Mouse (Mus musculus): ENCODE measurements around the gene Sfxn3.
A peak's percentile ranks its signal among the peaks of the same experiment; 100 is the strongest.

Gene Sfxn3

GRCm38 (mm10) chr19:45047417-45047934 is at the start of gene Sfxn3:
TSS of gene Sfxn3 (plus strand) at chr19:45047503.
- peak; percentile 93 to 94 for DNase-seq (ENCODE audit: low spot score in 2 of 2)

- DNase-seq (ENCODE audit: low spot score in 2 of 2): peak in 1 of 2 experiments; percentile 13
Observed at GRCm38 (mm10) chr19:44997786-44998185, 49.5 kb upstream of the Sfxn3 start.

DNA sequence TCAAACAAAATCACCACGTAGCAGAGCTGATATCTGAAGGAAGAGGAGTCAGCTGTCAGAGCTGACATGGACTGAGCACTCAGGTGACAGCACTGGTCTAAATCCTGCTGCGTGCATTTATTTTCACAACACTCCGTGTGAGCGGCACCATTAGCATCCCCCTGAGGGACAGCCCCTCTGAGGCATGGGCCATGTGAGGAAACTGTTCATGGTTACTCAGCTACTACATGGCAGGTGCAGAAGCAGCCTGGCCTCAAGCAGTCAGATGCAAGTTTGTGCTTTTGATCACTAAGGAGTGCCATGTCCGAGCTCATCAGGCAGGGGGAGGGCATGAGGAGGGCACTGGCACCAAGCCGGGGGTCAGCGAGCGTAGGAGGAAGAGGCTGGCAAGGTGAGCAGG is 47.7 kb upstream of the Sfxn3 start:
- DNase-seq (ENCODE audit: low spot score in 2 of 2): peak in 1 of 2 experiments; percentile 7

DNA sequence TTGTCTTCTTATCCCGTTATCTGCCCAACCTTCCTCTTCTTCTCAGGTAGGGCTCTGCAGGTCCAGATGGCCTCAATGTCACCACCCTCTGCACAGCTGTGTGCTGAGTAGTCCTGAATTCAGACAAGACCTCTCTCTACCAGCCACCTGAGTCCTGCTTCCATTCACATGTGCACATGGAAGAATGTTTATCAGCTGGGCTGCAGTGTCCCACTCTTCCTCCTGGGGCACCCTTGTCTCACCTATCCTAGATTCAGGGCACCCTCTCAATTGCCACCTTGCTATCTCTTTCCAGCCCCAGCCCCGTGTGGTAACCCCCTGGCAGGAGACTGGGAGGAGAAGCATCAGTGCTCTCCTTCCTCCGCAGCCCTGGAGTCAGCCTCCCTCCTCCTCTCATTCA is 45.0 kb upstream of the Sfxn3 start:
- DNase-seq (ENCODE audit: low spot score in 2 of 2): no peak

GRCm38 (mm10) chr19:45003740-45004516 is 43.4 kb upstream of the Sfxn3 start:
- DNase-seq (ENCODE audit: low spot score in 2 of 2): no peak

DNA sequence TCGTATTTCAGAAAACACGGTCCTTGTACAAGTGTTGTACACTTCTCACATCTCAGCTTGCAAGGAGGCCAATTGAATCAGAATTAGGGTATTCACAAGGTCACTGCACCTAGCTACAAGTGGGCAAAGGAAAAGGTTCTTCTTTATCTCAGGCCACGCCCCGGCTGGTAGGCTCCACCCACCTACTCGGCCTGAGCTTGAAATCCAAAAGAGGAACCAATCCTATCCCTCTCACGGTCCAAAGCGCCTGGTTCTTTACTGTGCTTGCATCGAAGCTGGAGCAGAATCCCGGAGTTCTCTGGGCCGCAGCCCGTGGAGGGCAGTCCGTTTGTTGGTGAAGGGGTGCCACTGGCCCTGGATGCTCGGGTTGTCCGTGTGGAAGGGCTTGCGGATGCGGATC is 41.9 kb upstream of the Sfxn3 start, which contains the start of gene Twnk:
Twnk (plus strand) TSS at position 220 of the 400 bp plus-strand sequence.
- peak in 1 of 2 experiments; percentile 49 for DNase-seq (ENCODE audit: low spot score in 2 of 2)

DNA sequence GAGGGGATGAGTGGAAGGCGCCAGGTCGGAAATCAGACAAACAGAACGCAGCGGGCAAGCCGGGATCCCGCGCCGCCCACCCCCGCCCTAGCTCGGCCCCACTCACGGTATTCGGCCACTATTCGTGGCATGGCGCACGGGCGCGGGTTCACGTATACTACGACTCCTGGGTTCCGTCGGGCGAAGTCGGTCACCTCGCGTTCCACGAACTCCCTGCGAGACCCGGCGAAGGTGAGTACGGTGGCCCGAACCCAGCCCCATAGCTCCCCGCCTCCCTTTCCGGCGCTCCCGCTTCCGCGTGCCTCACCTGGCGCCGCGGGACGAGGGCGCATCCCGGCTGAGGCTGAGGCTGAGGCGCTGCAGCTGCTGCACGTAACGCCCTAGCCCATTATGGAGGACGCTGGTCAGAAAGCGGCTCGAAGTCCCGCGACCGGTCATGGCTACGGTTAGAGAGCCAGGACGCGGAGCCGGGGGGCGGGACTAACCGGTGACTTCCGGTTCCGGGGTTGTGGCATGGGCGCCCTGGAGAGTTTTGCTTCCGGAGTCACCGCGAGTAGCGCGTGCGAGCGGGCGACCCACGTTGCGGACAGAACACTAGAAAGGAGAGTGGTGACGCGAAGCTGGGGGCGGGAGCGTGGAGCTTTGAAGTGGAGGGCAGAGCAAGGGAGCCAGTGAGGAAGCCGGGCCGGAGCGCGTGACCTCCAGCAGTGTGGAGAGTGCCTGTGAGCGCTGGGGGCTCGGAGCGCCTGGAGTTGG is 41.2 kb upstream of the Sfxn3 start, which contains the start of gene Mrpl43:
Mrpl43 (minus strand) TSS at position 486 of the 756 bp plus-strand sequence.
- peak; percentile 94 to 95 for DNase-seq (ENCODE audit: low spot score in 2 of 2)

DNA sequence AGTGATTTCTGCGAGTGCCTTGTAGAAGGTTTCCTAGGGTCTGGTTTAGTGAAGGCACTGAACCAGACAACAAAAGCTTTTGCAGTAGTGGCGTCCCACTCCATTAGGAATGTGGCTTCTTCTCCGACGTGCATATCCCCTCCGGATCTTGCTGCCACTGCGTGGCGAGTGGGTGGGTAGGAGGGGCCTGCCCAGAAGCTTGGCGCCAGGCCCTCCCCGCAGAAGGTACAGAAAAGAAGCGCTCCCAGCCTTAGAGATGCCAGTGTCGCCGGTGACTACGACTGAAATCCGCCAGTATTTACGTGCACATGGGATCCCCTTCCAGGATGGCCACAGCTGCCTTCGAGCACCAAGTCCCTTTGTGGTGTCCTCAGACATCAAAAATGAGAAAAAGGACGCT is 40.3 kb upstream of the Sfxn3 start:
- DNase-seq (ENCODE audit: low spot score in 2 of 2): no peak

DNA sequence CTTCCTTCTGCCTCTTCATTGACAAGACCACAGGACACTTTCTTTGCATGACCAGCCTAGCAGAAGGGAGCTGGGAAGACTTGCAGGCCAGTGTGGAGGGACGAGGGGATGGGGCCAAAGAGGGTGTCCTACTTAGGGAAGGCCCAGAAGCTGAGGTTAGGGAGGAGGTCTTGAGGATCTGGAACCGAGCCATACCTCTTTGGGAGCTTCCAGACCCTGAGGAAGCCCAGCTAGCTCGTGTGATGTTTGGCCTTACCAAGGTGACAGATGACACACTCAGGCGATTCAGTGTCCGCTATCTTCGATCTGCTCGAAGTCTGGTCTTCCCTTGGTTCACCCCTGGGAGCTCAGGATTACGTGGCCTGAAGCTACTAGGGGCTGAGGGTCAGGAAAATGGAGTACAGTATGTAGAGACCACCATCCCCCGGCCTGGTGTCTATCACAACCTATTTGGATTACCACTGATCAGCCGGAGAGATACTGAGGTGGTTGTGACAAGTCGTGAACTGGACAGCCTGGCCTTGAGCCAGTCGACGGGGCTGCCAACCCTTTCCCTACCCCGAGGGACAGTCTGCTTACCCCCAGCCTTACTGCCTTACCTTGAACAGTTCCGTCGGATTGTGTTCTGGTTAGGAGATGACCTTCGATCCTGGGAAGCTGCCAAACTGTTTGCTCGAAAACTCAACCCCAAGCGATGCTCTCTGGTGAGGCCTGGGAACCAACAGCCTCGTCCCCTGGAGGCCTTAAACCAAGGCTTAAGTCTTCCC is 39.7 kb upstream of the Sfxn3 start:
- DNase-seq (ENCODE audit: low spot score in 2 of 2): no peak

DNA sequence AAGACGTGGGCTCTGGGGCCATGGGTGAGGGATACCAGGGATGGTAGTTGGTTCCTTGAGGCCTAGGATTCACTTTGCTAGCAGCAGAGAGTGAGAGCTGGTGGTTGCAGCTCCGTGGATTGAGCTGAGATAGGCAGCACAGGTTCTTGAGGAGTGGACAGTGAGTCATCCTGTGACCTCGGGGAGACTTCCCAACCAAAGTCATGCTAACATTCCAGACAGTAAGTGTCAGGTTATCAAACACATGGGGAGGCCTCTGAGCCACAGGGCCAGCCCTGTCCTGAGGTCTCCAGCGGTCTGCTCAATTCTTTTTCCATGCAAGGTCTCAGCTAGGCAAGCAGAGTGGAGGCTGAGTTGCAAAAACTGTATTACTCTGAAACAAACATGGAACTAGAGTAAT is 36.7 kb upstream of the Sfxn3 start:
- DNase-seq (ENCODE audit: low spot score in 2 of 2): no peak

DNA sequence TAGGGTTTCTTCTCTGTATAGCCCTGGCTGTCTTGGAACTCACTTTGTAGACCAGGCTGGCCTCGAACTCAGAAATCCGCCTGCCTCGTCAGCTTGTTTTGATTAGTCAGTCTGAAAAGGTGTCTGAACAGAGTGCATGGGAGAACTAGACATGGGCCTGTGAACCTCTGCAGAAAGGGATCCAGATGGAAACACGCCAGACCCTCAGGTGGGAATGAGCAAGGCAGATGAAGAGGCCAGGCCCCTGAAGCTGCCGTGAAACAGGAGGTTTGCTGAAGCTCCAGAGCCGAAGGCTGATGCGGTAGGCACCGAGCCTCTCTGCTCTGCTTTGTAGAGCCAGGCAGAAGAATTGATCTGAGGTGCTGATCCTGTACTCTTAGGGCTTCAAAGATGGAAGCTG is 35.1 kb upstream of the Sfxn3 start:
- DNase-seq (ENCODE audit: low spot score in 2 of 2): no peak

GRCm38 (mm10) chr19:45012636-45013035 is 34.7 kb upstream of the Sfxn3 start:
- no peak for DNase-seq (ENCODE audit: low spot score in 2 of 2)

DNA sequence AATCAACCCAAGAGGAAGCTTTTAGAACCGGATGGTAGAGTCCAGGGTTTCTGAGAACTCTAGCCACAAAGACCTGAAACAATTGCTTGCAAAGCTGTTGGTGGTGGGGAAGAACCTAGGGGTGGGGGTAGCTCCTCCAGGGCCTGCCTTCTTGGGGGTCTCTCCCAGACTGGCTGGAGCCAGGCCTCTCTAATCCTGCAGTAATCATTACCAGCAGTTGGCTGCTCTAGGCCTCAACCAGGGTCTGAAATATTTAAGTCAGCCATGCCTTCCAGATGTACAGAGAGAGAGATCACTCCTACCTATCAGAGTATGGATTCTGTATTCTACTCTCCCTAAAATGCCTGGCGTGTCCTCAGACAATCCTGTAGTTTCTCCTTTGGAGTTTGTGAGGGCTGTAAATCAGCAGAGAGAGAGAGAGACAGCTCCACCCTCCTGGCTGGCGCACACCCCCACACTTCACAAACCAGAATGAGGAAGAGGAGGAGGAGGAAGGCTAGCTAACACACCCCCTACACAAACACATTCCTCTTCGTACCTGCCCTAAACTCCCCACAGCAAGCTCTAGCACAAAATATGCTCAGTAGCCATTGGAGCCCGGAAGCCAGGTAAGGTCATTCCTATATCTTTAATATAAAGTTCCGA is 33.6 kb upstream of the Sfxn3 start:
- no peak for DNase-seq (ENCODE audit: low spot score in 2 of 2)

DNA sequence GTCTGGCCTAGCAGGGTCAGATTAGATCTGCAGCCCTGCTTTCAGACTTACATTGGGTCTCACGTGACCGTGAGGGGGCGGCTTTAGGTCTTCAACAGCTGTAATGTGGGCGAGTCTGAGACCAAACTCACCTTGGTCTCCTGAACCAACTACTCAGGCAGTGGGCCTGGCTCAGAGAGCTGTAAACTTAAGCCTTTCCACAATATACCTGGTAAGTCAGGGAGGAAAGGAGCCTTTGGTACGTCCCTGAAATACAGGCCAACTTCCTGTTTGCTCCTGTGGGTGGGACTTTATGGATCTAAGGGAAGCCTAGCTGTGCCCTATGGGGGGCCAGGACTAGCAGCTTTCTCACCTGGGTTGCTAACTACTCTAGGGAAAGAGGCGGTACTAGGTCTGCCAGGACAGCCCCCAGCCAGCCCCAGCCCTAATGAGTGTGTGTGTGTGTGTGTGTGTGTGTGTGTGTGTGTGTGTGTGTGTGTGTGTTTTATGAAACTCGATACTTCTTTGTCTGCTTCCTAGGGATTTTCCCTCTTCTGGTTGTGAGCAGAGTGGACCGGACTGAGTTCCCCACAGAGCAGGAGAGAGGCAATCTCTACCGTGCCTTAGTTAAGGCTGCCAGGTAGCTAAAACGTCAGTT is 32.9 kb upstream of the Sfxn3 start, which contains the start of gene Lzts2:
Lzts2 (plus strand) TSS at position 80 of the 637 bp plus-strand sequence.
- DNase-seq (ENCODE audit: low spot score in 2 of 2): no peak

DNA sequence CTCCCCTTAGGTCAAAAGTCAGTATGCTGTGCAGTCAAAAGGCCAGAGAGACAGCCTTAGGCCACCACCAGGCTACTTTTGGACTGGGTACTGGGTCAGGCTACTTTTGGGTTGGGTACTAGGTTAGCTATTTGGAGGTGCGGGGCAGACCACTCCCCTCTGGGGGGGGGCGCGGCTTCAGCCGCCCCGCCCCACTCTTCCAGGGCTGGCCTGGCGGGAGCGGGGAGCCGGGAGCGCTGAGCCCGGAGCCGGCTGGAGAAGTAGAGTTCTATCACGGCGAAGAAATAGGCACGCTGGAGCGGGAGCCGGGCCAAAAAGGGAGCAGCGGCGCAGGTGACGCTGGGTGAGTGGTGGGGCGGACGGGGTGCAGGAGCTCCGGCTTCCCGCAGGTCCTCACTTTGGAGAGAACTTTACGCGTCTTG is 32.3 kb upstream of the Sfxn3 start:
- DNase-seq (ENCODE audit: low spot score in 2 of 2): no peak

GRCm38 (mm10) chr19:45015518-45016281 is 31.6 kb upstream of the Sfxn3 start:
- DNase-seq (ENCODE audit: low spot score in 2 of 2): no peak

- DNase-seq (ENCODE audit: low spot score in 2 of 2): peak; percentile 70 to 71
Observed at GRCm38 (mm10) chr19:45016341-45017215, 30.7 kb upstream of the Sfxn3 start.

GRCm38 (mm10) chr19:45017216-45017771 is 30.0 kb upstream of the Sfxn3 start:
- peak; percentile 77 to 83 for DNase-seq (ENCODE audit: low spot score in 2 of 2)

DNA sequence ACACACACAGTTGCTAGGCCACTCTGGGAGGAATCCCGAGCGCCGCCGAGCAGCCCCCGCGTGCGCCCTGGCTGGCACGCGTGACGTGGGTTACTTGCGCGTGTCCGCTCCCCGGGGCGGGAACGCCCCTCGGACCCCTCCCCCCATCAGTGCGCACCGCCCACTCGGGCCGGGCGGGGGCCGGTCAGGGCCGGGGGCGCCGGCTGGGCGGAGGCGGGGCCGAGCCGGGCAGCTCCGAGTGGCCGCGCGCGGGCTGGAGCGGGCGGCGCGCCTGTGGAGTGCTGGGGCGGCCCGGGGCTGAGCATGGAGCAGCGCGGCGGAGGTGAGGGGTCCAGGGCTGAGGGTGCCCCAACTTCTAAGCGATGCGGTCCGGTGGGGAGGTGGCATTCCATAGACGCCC is 29.4 kb upstream of the Sfxn3 start:
- DNase-seq (ENCODE audit: low spot score in 2 of 2): peak; percentile 83 to 88
